ENCODE assay signal across 11 mouse cellular contexts in genomic region chr4:89834552-89835206, GRCm38 (mm10).
DNase-seq lines count a peak whose midpoint lies in the region; ATAC-seq lines count a peak whose summit lies in the region.
"Had no signal": no experiment of that assay in that cellular context is flagged by ENCODE, and none has a peak within 500 bp of the region (broad histone marks: within the 10 kb centered on the region; RNA-seq: fewer than 3 reads in every experiment).

No protein-coding gene starts in this region.

- DNase-seq in embryo, embryonic 11 days, result peak; percentile 1
- no peak for DNase-seq in embryo, embryonic 10 days (ENCODE audit: low spot score)
- peak; percentile 2 to 9 for DNase-seq in layer of hippocampus, adult 8-10 months (ENCODE audit: low spot score in 2 of 2)
- DNase-seq in layer of hippocampus, postnatal 36 days, result no peak
- peak; percentile 9 for DNase-seq in right cerebral cortex, adult 18-20 months
- no peak for DNase-seq in right cerebral cortex, postnatal 4 days
- peak; percentile 10 for DNase-seq in telencephalon, adult 2 months (ENCODE audit: low read depth, low spot score)
- DNase-seq: adrenal gland, adult 2 months; cerebellum, adult 9-10 months; liver had no signal

- ATAC-seq in CD4-positive, CD25-positive, alpha-beta regulatory T cell, adult 4 months, result no peak

Comparison
In these comparisons a context has a peak if more than half of its experiments do, and no peak if none do; other contexts are left out.
1. DNase-seq: peak in embryo, embryonic 11 days (single experiment), layer of hippocampus, adult 8-10 months (2 of 2), right cerebral cortex, adult 18-20 months (single experiment) and telencephalon, adult 2 months (single experiment); none in embryo, embryonic 10 days (single experiment), layer of hippocampus, postnatal 36 days (0 of 2) and right cerebral cortex, postnatal 4 days (single experiment).